Mouse (Mus musculus) granulocyte monocyte progenitor cell, adult 5-6 weeks (primary cell): ENCODE results near the gene Zswim7. TPM values are rescaled to one million over a fixed set of nuclear protein-coding genes. Genes with fewer than 3 reads are reported as not detected.
"Not testable (repeated sequence)": the region's sequence is repeated elsewhere in the genome, so short reads cannot be mapped to it uniquely, and the experiment has no call there.

Experiments
- ATAC-seq: replicated peaks from 2 replicates; pipeline ENCODE4 v1.8.0; 2016; ENCODE audit warnings: mild to moderate bottlenecking, moderate TSS enrichment, inconsistent platforms; ENCODE audit not compliant: poor library complexity, severe bottlenecking
- total RNA-seq, 2 experiments: library from RNA; stranded (forward) in 1 of 2; stranded (reverse) in 1 of 2; fragments of 200-712, 200-1000 nt in 1 of 2; fragments of >200 nt in 1 of 2; fragmentation: Nextera tagmentation in 1 of 2; gene quantifications; 2 replicates each; pipeline ENCODE4 v1.2.3; 2014 to 2017

Gene Zswim7
- total RNA-seq (2014; fragmentation: Nextera tagmentation) (14.1 and 20.8 TPM in 2 replicates), total RNA-seq (2017) (6.2 TPM in 2 replicates)

DNA sequence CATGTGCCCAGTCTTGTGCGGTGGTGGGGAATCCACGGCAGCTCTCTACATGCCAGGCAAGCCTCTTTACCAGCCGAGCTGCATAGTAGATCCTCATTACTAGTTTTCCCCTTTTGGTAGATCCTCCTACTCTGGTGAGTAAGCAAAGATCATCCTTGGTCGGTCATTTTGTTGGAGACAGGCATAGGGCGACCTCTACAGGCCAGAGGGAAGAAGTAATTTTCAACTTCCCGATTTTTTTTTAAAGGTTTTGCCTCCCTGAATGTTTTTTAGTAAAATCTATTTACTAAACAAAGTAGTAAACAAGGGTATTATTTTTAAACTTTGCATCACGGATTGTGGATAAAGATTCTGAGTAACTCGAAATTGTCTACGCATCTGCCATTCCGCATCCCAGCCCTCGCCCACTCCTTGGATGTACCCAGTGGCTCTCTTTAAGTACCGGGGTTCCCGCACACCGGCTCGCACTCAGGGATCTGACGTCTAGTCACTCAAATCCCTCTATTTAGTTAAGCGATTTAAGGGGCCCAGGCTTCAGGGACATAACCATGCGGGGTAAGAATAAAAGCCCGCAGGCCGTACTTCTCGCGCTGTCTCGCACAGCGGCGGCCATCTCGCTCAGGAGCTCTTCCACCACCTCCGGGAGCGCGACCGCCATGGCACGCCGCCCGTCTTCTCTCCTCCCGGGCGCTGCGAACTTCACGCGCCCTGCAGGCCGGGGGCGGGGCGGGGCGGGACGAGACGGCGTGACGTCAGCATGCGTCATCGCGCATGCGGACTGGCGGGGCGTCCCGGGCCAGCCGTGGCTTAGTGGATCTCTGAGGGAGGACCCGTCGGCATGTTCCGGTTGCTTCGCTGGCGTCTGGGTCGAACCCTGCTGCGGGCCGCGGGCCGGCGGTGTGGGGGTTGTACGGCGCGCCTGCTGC is at the start of gene Zswim7, which contains the start of gene Ttc19:
Gene Zswim7 (minus strand): TSS at position 701 of the 926 bp plus-strand sequence.
Gene Ttc19 (plus strand): TSS at position 799 of the 926 bp plus-strand sequence.
- ATAC-seq: peak; percentile 66

DNA sequence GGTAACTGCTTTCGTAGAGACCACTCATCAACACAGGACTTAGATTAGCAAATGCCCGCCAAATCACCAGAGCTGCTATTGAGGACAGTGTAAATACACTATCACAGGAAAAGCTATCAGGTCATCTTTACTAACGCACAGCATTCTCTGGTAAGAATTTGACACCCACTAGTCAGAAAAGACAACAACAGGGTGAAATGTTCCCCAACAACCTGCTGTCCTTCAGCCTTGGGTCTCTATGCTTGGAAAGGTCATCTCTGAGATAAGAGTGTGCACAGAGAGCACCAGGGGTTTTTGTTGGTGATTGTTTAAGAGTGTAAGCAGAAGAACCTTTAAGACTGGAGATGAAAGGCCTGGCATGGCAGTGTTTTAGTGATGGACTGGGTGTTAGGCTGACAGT is 42.5 kb upstream of the Zswim7 start:
- no peak for ATAC-seq

DNA sequence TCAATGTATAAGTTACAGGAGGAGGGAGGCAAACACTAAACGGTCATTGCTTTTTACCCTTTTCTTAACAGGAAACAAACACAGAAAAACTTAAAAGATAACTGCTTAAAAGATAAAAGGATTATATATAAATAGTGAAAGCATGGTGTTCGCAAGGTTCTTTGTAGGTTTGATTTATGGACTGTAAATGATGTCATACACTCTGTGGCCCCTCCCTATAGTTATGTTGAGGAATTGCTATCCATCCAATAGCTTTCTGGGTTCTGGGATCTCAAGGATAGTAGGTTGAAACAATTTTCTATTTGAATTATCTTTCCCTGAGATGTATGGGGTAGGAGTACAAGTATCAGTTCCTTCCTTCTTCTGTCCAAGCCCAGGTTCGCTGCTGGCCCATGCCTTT is 38.9 kb upstream of the Zswim7 start:
- ATAC-seq: no peak

DNA sequence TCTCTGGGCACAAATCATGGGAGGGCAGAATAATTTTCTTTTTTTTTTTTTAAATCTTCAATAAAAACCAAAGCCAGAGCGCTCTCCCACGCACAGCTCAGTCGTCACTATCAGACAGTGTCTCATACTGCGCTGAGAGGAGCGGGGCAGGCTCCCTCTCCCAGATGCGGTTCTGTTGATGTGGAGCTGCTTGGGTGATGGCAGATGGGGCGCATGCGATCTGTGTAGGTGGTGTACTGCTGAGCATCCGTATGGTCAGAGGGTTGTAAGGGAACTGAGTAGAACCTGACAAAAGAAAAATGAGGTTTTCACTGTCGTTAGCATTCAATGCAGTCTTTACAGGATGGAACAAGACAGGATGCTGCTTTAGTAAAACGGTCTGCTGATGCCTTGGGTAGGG is 36.6 kb upstream of the Zswim7 start:
- ATAC-seq: no peak

DNA sequence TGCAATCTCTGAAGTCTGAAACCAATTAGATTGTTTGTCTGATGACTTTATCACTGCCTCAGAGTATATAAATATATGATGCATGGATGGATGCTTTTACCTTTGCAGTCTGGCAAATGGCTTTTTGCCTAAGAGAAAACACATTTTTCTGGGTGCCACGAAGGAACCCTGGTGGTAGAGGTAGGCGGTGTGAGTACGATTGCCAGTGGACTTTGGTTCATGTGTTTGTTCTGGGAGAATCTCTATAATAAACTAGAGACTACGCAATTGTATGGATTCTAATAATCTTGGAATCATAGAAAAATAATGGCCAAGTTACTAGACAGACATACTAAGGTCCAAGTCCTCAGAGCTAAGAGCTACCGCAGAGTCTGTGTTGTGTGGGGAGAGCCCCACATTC is 33.8 kb upstream of the Zswim7 start:
- ATAC-seq: no peak

DNA sequence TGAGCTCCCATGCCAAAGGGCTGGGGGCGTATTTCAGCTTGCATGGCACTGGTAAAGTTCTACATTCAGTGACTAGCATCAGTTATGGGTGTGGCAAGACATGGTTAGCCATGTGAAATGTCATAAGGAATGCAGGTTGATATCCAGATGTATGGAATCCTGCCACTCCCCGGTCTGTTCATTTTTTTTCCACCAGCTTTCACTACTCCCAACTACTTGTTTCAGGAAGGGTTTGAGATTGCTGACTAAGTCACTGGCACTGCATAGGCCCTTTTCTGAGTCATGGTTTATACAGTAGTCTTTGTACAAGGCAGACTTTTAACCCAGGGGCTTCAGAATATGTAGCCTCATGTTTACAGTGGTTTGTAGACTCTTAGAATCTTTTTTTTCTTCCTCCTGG is 28.1 kb upstream of the Zswim7 start:
- ATAC-seq: no peak

DNA sequence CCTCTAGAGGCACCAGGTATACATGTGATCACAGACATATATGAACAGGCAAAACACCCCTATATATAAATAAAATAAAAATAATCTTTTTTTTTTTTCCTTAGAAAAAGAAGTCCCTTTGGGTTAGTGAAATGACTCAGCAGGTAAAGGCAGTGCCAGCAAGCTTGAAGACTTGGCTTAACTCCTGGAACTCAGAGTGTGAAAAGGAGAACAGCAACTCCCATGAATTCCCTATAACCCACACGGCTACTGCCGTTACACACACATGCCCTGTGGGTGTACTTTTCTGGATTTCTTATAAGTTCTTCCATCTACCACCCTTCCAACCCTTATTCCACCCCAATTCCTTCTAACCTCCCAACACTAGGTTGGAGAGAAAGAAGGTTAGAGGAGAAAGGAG is 24.7 kb upstream of the Zswim7 start:
- no peak for ATAC-seq

DNA sequence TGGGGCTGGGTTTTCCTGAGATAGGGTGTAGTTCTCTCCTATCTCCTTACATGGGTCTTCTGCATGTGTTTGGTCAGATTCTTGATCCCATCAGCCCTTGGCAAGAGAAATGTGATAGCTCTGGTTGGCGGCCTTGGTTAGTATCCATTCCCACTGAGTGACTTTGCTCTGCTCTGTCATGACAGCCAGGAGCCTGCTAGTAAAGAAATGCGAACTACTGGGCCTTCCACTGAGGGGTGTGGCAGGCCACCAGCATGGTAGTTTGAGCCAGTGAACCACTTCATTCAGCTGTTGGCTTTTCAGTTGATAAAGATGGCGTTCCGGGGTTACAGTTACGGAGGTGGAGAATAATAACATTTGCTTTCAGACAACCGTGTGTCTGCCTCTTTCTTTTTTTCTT is 17.7 kb upstream of the Zswim7 start:
- ATAC-seq: no peak

DNA sequence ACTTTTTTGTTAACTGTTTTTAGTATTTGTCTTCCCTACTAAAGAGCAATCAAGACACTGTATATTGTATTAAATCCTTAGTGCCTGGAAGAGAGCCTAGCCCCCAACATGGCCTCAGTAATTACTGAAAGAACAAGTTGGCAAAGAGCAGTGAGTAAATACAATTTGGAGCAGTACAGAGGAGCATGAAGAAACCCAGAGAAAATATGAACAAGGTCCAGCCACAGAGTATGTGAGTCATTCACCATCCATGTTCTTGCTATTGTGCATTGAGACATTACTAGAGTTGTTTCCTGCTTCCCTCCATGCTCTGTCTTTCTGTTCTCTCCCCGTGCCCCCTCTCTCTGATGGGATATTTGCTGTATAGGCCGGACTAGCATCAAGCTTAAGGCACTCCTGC is 12.9 kb upstream of the Zswim7 start:
- ATAC-seq: no peak

DNA sequence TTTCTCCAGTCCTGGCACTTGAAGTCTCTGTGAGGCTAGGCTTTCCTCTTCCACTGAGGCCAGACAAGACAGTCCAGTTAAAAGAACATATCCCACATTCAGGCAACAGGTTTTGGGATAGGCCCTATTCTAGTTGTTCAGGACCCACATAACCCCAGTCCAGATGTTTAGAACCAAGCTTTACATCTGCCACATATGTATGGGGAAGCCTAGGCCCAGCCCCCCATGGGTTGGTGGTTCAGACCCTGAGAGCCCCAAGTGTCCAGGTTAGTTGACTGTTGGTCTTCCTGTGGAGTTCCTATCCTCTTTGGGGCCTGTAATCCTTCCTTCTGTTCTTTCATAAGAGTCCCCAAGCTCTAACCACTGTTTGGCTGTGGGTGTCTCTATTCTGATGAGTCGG is 6.5 kb upstream of the Zswim7 start:
- ATAC-seq: no peak

DNA sequence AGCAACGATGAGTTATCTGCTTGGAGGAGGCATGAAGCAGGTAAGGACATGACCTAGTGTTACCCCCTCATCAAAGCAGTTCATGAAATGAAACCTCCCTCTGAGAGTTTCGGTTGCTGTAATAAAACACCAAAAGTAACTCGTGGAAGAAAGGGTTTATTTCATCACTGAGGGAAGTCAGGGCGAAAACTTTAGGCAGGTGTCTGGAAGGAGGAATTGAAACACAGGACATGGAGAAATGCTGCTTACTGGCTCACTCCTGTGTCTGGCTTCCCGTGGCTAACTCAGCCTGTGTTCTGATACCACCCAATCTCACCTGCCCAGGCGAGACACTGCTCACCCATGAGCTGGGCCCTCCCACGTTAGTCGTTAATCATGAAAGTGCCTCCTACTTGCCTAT is 3.8 kb upstream of the Zswim7 start:
- ATAC-seq: peak; percentile 44

DNA sequence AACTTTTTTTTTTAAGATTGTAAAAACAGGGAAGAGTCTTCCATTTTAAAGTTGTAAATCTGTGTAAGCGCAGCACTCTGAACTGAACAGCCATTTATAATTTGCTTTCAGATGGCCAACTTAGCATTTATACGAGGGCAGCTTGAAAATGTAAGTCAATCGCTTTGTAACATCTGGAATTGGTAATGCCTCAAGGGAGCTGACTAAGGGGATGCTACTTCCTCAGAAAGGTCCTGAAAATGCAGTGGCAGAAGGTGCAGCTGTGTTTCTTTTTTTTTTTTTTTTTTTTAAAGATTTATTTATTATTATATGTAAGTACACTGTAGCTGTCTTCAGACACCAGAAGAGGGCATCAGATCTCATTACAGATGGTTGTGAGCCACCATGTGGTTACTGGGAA is 2.8 kb upstream of the Zswim7 start:
- not testable (repeated sequence) for ATAC-seq

DNA sequence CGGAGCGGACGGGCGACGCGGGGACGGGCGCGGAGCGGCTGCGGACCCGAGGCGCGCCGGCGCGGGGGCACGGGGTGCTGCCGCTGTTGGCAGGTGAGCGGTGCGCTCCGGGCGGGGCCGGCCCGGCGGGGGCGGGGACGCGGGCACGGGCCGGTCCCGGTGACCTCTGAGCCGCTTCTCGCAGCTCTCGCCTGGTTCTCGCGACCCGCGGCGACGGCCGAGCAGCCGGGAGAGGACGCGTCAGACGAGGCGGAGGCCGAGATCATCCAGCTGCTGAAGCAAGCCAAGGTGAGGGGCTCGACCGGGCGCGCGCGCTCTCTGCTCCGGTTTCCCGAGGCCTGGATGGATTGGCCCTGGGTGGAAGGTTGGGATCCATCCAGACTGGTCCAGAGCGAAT is 424 bp upstream of the Zswim7 start:
- peak; percentile 17; the same call in 1 of the 2 replicates for ATAC-seq

DNA sequence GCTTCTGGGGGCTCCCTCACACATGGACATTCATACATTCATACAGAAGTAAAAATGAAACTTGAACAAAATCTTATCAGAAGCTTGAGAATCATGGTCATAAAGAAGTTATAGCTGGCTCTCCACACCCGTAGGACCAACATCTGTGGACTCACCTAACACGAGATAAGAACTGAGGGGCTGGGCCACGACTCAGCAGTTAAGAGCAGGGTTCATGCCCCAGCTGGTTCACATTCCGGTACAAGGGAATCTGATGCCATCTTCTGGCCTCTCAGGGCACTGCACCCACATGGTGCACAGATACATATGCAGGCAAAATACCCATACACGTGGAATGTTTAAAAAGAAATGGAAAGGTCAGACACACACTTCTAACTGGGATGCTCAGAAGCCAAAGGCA is 3.1 kb downstream of the Zswim7 start:
- peak; percentile 71 for ATAC-seq

DNA sequence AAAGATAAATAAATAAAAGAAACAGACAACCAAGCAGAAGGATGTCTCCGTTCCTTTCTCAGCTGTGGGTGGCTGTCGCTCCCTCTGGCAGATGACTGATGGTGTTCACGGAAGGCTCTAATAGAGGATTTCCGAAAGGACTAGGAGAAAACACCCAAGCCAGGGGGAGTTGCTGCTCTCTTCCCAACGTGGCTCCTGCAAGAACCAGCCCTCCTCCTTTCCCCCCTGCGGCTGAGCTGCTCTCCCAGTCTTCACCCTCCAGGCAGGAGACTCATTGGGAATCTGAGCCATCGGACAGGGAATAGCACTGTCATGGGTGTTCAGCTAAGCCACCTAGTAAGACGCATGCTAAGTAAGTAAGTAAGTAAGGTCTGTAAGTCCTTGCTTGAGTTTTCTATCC is 4.1 kb downstream of the Zswim7 start:
- no peak for ATAC-seq

DNA sequence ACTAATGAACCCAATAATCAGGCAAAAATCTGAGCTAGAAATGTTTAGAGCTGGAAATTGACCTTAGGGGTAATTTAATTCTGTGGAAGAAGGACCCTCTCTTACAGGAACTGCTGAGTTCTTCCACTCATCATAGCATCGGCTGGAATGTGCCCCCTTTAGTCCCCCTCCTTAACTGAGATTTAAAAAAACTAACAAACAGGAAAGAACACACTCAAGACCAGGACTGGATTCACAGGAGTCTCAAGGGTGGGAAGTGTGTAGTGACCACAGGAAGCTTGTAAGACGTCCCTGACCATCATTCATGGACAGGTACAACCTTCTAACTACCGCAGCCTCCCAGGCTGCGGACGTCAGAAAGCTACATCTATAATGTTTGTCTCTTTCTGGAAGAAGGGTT is 10.3 kb downstream of the Zswim7 start:
- no peak for ATAC-seq

DNA sequence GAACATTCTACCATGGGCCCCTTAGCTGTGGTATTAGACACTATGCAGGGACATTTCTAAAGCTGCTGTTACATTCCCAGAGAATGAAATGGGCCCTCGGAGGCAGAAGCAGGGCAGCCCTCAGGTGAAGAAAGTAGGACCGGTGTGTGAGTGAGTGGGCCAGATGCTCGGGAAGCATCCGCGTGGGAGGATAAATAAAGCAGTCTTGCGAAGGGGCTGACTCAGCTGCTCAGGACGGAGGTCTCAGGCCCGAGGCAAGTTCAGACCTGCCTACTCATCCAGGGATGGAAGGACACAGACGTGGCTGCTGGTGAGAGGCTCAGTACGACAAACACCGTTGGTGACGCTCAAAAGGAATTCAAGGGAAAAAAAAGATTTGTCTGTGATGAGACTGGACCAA is 12.1 kb downstream of the Zswim7 start:
- no peak for ATAC-seq

DNA sequence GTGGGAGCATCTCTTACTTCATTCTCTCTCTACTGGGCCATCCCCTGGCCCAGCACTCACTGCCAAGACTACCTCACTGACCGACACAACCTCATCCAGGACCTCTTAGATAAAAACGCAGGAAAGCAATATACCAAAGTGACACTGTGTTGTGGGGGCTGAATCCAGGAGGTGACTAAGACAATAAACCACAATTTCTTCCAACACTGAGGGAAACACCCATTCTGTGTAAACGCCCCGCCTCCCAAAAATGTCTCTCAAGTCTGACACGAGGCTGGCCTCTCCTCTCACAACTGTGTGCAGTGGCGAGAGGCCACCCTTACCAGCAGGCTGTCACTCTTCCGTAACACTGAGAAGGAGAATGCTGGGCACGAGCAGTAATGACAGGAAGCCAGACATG is 12.8 kb downstream of the Zswim7 start:
- ATAC-seq: no peak

DNA sequence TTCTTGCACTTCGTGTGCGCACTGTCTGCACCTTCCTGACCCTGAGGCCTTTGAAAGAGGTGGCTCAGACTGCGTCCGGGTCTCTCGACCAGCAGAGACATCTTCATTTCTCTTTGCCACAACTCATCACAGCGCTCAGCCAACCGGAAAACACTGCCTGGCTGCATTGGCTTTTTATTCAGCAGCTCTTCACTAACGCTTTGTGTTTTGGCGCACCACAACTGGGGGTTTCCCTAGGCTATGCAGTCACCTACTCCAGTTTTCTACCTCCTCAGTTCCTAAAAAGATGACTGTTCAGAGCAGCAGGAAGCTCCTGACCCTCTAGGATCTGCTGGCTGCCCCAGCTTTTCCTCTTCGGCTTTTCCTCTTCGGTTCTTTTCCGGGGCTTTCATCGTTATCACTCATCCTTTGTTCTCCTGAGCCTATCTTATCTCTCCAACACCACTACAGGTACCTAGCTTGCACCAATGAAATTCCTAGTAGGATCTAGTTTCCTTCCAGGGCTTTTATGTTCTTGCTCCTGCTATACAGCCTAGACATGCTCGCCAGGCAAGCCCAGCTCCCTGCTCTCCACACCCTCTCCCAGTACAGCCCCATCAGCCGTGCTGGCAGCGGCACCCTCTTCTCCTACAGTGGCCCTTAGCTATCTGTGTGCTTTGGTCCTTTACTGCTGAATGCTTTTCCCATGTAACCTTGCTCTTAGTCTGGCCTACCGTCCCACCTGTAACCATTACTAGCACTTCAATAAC is 14.5 kb downstream of the Zswim7 start:
- no peak for ATAC-seq

DNA sequence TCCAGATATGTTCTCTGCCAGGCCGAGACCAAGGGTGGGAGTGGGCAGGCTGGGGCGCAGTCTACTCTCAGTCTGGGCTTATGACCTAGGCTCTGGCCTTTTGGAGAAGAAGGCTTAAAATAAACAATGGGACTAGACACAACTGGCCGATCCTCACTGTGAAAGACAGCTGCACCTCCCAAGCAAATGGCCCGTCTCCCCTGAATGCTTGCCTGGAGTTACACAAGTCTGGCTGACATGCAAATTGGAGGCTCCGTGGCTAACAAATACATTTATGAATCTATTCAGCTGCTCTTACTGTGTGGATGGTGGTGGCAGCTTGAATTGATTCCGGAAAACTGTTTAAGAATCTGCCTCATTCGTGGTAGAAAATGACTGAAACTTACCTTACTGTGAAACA is 15.5 kb downstream of the Zswim7 start:
- no peak for ATAC-seq

DNA sequence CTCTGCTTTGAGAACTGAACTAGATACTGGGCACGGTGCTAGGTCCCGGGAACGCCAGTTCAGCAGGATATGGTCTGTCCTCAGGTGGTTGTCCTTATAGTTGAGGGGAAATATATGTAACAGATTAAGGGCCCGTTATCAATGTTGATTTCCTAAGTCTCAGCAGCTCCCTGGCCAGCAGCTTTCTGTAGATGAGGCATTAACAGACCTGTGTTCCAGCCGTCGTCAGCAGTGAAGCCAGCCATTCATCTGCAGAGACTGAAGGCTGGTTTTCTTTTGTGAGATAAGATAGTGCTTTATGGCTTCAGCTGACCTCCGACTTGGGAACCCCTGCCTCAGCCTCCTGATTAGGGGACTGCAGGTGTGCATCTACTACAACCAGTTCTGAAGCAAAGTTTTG is 17.2 kb downstream of the Zswim7 start:
- ATAC-seq: no peak
